Mouse (Mus musculus): Measurements from ENCODE around the gene Morn1.

Gene Morn1

GRCm38 (mm10) chr4:155120583-155120982, 34.2 kb downstream of the Morn1 start:
- DNase-seq, result no peak

DNA sequence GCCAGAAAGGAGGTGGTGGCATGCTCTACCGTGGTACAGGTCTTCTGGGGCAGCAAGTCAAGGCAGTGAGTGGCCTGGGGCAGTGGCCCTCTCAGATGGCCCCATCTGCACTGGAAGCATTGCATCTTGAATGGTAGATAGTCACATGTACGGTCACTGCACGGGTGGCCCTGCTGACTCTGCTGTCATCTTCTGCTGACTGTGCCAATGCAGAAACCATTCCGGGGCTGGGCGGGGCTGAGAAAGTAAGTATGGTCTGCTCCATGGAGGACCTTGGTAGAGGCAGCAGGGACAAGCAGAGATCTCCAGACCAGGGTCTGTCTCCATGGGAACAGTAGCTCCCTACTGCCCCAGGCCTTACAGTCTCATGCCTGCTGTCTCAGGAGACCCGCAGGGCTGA, 34.8 kb downstream of the Morn1 start:
- no peak for DNase-seq

GRCm38 (mm10) chr4:155121915-155122443, 35.6 kb downstream of the Morn1 start:
- DNase-seq, result no peak

DNA sequence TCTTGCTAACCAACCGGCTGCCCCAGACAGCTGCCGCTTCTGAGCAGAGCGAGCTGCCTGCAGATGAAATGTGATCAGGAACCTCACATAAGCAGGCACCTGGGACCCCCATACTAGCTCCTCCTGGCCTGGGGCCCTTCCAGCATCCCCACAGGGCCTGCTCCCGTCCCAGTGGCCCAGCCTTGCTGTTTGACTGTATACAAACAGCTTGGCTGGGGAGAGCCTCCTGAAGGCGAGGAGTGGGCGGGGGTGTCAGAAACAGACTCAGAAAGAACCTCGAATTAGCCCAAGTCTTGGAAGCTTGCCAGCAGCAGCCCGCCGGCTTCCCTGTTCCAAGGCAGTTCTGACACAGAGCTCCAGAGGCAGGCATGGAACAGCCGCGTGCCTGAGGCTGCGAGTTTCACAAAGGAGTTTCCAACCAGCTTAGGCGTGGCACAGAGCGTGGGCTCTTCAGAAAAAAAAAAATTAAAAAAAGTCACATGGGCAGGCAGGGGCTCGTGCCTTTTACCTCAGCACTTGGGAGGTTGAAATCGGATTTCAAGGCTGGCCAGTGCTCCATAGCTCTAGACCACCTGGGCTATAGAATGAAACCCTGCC, 36.2 kb downstream of the Morn1 start:
- DNase-seq, result peak; percentile 86

- DNase-seq, result no peak
Observed at GRCm38 (mm10) chr4:155123868-155124534, 37.6 kb downstream of the Morn1 start.

DNA sequence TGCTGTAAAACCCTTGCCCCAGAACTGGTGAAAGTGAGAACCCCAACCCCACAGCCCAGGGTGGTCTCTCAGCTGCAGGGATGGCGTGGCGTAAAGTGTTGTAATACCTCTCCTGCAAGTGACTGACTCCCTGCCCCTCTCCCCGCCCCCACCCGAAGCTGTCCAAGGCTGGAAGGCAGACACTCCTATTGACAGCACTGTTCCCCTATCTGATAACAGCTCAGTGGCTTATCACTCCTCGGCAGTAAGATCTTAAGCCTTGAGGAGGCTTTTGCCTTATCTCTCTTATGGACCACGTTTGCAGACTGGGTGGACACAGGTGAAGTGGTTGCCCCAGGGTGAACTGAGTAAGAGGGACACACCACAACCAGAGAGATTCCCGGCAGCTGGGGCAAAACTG, 38.9 kb downstream of the Morn1 start:
- DNase-seq, result no peak

DNA sequence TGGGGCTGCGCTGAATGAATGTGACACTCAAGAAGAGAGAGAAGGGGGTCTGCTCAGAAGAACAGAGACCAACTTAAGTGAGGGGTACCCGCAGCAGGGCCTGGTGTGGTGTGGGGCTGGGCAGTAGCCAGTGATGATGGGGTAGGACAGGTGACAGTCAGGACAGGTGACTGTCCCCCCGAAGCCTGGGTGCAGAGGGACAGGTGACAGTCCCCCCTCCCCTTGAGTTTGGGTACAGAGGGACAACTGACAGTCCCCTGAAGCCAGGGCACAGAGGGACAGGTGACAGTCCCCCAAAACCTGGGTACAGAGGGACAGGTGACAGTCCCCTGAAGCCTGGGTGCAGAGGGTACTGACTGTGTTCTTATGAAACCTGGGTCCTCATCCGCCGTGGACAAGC, 39.8 kb downstream of the Morn1 start:
- no peak for DNase-seq

DNA sequence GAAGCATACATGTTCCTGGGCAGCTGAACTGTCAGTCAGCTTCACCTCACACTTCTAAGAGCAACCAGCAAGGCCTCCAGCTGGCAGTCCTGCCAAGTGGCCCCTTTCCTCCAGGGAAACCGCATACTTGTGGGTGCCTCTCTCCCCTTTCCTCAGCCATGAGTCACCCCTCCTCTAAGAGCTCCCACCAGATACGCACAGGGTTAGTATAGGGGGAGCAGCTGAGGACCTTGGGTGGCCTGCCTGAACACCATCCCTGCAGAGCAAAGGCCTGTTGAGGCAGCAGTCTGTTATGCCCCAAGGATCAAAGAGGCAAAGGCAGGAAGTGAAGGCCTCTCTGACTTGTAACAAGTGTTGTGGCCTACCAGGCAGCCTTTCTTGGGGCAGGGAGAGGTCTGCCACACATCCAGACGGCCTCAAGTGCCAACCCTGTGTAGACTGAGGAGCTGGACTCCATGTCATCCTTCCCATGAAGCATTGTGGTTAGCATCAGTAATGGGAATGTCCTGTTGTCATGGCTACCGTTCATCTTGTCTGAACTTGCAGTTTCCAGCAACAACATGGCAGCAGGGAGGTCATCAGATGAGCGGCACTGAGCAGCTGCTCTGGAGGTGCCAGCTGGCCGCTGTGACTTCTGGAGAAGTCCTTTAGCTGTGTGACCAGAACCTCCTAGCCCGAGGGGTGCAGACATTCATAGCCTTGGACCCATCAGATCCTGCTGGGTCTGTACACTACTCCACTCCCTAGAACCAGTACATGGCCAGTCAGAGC, 40.4 kb downstream of the Morn1 start:
- DNase-seq, result no peak

GRCm38 (mm10) chr4:155128411-155128810, 42.0 kb downstream of the Morn1 start:
- DNase-seq, result no peak

- peak; percentile 69 for DNase-seq
Observed at GRCm38 (mm10) chr4:155129132-155129917, 42.9 kb downstream of the Morn1 start.

DNA sequence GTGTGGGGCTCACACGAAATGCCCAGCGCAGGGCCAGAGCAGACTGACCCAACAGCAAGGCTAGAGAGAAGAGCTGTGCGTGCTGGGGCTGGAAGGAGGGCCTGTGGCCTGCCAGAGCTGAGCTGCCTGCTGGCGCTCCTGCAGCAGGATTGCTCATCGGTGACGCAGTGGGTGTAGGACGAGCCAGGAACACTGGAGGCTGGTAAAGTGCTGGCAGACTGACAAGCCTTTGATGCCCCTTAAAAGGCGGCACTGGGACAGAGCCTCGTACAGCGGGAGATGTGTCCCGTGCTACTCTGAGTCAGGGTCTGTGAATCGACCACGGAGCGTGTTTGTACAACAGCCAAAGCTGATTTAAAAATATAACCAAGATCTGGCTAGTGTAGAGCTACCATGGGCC, 43.6 kb downstream of the Morn1 start:
- DNase-seq, result peak; percentile 78

DNA sequence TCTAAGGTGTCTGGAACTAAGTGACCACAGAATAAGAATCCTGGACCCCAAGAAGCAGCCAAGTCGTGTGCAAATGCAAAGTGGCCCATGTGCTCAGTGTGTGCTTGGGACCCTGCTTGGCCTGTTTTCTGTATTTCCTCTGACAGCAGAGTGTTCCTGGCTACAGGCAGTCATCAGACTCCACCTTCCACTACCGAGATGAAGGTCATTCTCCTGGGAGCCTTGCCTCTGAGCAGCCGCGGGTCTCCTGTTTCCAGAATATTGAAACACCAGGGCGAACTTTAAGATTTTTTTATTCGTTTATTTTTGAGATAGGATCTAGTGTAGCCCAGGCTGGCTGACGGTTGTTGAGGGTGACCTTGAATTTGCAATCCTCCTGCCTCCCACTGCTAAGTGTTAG, 44.2 kb downstream of the Morn1 start:
- no peak for DNase-seq

DNA sequence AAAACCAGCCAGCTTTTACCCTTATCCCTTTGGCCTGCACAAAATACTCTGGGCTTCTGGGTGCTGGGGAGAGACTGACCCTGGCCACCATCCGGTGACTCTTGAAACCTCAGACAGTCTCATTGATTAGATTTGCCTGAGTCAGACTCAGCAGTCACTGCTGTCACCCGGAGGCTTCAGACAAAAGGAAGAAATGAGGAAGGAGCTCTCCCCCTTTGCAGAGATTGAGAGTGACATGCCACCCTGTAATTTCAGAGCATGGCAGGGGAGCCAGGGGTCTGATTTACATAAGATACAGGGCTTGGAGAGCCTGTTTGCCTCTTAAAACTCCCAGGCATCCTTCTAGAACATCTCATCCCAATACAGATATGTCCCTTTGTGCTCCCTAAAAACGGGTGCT, 46.8 kb downstream of the Morn1 start:
- no peak for DNase-seq

DNA sequence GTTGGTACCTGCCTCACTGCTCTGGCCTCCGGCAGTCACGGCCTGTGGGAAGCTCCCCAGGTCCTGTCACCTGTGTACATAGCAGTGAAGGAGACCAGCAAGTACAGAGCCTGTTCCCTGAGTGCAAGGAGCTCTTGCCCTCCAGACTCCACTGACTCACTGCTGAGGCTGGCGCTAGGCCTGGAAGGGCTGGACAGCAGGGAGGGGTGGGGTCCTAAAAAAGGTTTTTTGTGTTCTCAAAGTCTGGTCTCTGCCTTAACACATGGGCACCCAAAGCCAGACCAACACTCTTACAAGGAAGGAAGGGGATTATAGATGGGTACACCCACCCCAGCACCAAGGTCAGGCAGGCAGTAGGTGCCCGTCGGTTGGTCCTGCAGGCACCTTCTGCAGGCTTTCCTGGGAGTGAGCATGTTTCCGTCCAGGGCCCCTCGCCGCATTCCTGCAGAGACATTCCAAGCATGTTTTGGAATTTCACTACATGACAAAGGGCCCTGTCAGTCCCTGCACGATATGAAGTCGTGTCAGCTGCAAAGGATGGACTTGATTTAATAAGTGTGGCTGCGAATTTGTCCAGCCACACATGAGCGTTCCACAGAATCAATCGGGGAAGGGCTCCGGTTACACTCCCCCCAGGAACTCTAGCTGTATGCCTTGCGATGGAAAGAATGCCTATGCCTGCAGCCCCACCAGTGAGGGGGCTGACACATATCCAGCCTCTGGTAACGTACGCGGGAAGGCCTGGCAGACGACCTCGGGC, 47.5 kb downstream of the Morn1 start:
- peak; percentile 46 for DNase-seq

DNA sequence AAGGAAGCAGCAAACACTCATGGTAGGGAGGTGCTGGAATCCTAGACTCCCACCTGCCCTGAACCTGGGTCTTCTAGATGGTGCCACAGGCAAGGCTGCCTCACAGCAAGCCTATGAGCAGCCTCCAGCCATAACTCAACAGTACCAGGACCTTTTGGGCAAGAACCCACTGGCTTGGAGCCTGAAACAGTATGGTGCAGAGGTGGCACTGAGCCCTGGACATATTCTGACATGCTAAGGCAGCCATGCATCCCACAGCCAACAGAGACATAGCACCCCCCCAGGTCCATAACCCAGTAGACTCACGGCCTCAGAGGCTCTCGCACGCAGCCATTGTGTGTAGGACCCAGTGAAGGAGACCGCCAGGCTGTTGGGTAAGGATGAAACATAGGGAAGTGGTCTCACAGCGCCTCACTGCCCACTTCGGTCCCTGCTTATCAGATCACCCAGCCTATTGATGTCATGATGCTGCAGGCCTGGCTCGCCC, 48.4 kb downstream of the Morn1 start:
- no peak for DNase-seq

DNA sequence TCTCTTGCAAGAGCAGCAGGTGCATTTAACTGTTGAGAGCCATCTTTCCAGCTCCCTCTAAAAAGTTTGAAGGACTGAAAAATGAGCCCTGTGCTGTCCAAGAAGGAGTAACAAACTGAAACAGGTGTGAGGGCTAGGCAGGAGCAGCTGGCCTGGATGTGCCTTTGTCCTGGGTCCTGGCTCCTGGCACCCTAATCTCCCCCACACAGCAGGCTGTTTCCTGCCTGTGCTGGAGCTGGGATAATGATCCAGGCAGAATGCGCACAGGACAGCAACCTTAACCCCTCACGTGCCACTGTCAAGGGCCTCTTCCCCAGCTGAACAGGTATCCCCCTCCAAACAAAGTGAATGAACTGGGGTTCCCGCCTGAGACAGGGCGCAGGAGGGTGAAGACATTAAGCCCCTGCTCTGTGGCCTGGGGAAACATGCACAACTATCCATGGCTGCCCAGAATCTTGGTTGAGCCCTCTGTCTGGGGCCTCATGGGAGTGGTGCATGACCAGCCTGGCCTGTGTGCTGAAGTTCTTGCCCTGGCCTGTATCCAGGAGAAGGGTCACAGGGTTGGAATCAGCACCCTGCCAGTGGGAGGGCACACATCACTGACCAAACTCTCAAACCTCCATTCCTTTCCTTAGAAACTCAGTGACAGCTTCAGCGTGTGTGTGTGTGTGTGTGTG, 49.7 kb downstream of the Morn1 start:
- no peak for DNase-seq

GRCm38 (mm10) chr4:155137891-155138290, 51.5 kb downstream of the Morn1 start:
- no peak for DNase-seq

DNA sequence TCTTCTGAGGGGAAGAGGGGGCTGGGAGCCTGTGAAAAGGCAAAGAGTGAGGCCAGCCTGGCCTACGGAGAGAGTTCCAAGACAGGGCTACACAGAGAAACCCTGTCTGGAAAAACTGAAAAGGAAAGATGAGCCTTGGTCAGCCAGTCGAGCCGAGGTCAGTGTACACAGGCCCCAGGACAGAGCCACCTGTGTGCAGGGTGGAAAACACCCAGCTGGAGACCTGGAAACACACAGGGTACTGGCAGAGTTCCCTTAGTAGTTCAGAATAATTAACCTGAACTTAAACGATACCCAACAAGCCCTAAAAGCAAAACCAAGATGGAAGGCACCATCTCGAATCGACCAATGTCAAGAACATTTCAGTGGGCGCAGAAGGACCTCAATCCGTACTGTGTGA, 52.1 kb downstream of the Morn1 start:
- no peak for DNase-seq

DNA sequence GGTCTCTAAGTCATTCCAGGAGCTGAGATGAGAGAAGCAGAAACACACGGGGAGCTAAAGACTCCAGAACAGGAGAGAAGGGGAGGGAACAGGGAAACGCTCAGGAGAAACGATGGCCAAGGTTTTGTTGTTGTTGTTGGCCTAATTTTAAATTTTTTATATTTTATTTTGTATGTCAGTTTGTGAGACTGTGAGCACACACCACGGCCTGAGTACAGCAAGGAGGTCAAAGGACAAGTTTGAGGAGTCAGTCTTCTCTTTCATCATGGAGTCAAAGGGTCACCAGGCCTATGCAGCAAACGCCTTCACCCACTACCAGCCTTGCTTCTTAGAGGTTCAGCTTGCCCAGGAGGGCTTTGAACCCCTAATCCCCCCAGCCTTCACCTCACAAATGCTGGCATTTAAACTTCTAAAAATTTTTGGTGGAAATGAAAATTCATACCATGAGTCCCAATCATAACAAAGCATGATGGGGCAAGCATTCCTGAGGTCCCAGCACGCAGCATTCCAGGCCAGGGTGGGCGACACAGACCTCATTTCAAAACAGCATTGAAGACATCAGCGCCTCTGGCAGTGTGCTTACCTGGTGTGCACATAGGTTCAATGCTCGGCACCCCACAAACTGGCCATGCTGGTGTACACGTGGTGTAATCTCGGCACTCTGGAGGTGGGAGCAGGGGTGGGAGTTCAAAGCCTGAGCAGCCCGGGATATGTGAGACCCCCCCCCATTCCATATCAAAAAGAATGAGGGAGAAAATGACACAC, 53.1 kb downstream of the Morn1 start:
- no peak for DNase-seq

GRCm38 (mm10) chr4:155140150-155140549, 53.8 kb downstream of the Morn1 start:
- no peak for DNase-seq

DNA sequence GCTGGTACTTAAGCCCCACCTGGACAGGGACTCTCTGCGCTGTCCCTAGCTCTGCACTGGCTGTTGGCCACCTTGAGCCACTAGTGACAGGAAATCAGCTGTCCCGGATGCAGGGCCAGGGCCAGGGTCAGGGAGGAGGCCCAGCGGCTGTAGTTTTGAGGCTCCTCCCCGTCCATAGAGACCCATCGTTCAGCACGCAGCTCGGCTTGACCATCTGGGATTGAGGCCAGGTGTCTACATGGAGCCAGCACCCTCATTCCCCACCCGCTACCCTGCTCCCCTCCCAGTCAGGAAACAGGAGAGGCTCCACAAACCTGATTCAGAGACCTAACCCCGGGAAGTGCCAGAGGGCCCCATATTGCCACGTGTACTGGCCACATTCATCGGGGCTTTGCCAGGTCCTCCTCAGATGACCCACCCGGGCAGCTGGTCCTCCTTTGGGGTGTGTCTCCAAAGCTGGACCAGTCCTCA, 54.5 kb downstream of the Morn1 start:
- peak; percentile 65 for DNase-seq
